Mouse (Mus musculus) right cerebral cortex, postnatal 25 days (tissue): Measurements from ENCODE around the gene Clcn6.

Source experiments
- DNase-seq: peaks from one replicate; pipeline ENCODE4 v3.0.0; 2022

Clcn6 gene

DNA sequence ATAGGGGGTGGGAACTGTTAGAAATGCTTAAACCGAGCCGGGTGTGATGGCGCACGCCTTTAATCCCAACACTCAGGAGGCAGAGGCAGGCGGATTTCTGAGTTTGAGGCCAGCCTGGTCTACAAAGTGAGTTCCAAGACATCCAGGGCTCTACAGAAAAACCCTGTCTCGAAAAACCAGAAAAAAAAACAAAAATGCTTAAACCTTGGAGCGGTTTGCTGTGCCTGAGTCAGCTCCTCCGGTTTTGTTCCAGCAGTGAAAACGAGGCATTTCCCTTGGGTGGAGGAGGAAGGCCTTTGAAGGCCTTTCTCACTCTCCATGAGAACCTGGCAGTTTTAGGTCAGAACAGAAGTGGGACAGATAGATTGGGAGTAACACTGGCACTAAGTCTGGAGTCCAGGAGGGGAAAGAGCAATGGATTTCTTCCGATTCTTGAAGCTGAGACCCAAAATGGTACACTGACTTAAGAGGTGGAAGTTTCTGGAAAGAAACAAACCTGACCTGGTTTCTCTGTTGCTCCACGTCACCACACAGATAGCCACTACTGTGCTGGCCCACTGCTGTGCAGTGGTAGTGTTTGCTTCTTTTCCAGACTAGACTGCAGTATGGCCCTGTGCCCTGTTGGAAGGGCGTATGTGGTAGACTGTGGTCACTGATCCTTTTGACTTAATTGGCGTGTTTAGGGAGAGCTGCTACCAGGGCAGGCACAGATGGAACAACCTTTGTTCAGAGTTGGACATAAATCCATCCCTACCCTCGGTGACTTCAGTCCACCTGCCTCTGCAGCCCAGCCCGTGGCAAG lies 1.6 kb upstream of the Clcn6 start:
- no peak for DNase-seq

DNA sequence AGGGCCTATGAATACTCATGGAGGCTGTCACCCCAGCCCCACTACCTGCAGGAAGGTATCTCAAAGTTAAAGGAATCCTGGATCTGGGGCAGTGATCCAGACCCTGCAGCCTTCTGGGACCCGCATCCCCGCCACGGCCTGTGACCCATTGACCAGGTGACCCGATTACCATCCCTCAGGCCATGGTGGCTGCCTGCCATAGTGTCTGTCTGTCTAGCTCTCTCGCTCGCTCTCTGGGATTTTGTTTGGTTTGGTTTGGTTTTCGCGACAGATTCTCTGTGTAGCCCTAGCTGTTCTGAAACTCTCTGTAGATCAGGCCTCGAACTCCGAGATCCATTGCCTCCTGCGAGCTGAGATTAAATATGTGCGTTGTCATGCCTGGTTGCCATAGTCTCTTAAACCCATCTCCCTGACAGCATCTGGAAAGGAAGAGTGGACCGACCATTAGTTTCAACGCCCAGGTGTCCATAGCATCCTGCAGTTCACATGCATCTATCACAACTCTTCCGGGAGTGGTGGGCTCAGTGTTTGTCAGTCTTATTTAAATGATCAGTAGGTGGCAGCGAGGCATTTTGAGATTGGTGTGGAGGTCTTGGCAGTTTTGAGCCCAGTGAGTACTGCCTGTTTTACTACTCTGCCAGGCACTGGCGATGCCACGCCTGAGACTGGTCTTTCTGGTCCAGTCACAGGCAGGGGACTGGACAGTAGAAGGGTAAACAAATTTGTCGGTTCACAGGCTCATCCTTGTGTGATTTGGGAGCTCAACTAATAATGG lies 820 bp upstream of the Clcn6 start:
- DNase-seq = no peak

DNA sequence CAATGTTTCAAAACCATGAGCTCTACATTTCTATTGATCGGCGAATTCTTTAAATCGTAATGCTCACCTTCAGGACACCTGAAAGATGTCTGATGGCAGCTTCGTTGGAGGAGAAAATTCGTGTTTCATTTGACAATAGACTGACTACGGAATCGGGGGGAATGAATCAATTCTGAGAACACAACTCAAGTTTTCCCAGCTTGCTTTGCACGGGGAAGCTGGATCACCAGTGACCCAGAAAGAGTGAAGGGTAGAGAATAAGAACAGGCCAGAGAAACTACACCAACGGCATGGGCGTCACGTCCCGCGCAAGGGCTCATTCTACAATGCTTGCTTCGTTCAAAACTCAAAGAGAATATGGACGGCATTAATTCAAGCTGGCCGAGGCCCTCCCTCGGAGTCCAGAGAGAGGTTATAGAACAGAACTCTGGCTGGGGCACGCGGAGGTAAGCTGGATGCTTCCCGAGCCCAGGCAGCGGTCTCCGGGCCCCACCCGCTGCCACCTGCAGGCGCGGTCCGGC lies 482 bp downstream of the Clcn6 start:
- no peak for DNase-seq

DNA sequence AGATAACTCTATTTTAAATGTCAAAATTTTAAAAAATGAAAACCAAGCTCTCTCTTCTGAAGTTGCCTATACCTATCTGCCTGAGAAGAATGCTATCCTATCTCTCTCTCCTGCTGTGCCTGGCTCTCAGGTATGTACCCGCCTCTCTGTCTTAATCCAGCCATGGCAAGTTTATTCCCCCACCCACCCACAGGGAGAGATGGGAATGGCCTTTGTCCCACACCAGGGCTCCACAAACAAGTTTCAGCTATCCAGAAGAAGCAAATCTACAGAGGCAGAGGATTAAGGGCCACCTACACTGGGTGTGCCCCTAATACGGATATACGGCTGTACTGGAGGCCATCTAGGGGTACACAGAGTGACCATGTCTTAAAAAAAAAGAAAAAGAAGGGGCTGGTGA lies 3.2 kb downstream of the Clcn6 start:
- no peak for DNase-seq

DNA sequence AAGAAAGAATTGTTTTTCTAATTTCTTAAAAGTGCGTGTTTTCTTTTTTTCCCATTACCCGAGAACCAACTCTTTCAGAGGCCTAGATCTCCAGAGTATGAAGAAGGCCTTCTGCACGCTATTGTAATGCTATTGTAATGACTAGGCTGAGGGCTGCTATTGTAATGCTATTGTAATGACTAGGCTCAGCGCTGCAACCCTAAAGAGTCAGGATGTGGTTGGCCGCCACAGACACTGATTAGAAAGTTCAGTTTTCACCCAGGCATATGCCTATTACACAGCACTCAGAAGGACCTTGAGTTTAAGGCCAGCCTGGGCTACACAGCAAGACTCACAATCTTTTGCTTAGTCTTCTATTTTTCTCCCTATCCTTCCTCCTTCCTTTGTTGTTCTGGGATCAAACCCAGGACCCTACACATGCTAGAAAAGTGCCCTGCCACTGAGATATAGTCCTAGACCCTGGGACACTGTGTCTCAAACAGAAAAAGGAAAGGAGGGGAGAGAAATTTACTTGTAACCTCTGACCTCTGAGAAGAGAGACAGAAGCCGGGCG lies 4.7 kb downstream of the Clcn6 start:
- no peak for DNase-seq

DNA sequence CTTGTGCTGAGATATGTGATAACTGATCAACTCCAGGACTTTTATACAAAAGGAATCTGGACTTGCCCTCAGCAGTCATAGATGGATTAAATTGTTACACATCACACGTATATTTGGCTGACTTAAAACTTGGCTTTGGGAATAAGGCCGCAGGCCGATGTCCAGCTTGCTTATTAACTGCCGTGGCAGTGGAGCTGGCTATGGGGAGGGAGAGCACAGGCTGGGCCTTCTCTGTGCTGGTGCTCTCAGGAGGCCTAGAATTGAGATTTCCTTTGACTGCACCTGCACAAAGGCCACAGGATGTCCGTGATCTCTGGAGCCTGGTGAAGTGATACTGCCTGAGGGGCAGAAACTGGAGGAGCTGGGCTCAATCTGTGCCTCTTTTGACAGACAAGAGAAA lies 8.1 kb downstream of the Clcn6 start:
- no peak for DNase-seq

DNA sequence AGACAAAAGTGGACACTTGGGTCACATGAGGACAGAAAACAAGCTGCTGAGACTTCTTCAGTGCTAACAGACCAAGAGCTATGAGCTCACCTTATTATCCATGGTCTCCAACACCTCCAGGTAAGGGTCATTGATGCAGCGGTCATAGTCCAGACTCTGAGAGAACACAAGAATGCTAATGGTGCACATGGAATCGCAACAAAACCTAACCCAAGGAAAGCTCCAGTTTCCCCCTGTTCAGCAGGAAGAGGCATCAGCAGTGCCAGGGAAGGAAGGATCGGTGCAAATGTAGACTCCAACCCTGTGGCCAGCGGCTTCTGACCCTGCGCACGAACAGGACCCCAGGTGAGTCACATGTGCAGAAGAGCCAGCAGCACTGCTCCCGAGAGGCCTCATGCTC lies 9.3 kb downstream of the Clcn6 start:
- DNase-seq = no peak

DNA sequence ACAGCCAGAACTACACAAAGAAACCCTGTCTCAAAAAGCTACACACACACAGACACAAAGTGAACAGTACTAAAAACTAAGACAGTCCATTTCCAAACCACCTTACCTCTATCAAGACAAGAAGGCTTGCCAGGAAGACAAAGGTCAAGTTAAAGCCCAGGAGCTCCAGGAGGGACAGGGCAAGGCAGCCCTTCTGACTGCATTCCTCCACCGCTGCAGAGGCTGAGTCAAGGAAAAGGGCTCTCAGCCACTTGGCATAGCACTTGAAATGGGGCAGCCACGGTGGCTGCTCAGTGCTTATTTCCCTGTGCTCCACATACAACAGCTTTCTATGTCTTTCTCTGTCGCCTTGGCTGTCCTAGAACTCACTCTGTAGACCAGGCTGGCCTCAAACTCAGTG lies 14.6 kb downstream of the Clcn6 start:
- DNase-seq = no peak

DNA sequence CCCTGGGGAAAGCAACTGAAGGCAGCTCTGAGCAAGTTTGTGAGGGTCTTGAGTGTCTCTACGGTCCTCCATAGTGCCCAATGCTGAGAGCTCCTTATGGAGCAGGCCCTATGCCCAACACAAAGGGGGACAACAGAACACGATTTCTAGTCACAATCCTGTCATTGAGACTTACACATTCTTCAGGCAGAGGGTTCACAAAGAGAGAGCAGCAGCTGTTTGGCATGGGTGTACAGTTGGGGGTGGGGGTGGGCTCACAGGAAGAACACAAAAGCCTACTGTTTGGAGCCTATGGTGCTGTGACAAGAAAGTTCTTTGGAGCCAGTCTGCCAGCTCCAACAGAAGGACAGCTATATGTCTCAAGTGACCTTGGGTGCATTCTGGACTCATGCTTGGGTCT lies 20.2 kb downstream of the Clcn6 start:
- no peak for DNase-seq

DNA sequence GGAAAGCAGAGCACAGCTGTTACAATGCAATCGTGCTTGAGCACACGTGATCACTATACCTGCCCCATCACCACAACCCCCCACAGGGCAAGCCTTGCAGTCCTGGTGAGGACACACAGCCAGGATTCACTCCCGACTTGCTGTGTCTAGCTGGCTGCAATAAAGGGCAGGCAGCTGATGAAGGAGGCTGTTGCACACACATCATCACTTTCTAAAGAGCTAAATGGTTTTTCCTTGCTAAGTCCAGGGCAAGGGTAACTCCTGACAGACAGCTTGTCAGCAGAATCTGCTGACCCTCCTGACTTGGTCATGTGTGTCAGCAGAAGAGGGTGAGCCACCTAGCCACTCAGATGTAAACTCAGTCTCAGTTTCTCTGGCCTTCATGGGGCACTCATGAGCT lies 21.6 kb downstream of the Clcn6 start:
- DNase-seq = no peak

DNA sequence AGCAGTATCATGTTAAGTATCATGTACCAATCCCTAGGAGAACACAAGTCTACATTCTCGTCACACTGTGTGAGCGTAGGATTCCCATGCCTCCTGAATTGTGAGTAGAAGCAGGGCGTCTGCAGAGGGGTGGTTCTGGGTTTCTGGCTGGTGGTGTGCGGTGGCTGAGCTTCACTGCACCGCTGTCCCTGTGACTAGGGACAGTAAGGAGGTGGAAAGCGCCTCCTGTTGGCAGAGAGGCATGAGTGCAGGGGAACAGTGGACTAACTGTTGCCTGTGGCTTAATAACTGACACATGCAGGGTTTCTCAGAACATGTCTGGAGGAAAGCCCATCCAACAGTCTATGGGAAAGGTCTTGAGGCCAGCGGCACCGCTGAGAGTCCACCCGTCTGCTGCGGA lies 23.2 kb downstream of the Clcn6 start:
- DNase-seq = no peak

DNA sequence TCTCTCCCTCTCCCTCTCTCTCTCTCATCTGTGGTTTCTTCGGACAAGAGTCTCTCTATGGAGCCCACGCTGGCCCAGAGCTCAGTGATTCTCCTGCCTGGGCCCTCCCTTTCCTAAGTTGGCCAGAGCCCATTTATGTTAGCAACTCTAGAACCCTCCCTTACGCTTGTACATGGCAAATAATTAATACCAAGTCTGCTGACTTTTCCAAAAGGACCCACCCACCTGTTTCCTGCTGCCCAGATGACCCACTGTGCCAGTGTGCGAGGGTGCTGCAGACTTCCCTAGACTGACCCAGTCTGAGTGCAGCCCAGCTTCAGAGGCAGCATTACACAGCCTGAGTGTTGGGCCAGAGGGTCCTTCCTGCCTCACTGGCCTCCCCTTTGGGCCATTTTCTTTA lies 26.4 kb downstream of the Clcn6 start:
- DNase-seq = no peak

DNA sequence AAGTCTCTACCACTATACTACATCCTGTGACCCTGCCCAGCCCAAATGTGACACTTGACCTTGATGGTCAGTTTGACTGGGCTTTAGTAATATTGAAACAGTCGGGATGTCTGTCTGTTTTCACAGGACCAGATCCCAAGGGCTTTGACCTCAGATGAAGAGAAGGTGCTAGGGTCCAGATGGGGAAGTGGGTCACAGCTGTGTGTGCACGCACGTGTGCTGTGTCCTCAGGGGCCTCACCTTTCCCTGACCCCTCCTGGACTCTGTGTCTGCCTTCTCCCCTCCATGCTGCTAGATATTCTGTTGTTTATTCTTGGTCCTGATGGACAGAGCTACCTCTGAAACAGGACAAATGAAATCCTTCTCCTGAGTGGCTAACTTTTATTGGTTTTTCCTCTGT lies 27.3 kb downstream of the Clcn6 start:
- DNase-seq = no peak

DNA sequence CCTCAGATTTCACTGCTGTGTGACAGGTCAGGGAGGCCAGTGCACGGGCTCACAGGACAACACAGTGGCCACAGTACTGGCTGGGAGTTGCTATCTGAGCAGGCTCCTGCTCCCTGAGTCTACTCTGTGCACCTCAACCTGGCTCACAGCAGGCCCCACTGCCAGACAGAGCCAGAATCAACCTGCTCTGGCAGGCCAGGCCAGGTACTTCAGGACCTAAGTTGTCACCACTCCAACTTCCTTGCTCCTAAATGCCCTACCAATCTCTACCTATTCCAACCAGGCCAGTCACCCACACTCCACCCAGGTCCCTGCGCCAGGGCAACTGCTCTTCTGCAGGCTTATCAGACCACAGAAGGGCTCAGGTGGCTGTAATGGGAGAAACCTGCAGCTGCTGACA lies 29.0 kb downstream of the Clcn6 start:
- DNase-seq = no peak

DNA sequence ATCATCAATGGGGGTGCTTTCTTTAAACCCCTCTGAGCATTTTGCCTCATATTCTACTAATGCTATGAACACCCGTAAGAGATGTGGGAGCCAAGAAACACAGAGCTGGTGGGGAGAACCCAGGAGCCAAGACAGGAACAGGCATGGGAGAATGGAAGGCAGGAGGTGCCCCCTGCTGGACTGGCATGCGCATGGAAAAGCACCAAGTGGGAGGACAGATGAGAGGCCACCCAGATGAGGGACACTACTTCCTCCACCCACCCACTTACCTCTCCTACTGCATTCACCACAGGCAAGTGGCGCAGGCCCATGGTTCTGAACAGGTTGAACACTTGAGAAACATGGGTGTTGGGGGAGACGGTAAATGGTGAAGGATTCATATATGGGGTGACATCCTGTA lies 30.2 kb downstream of the Clcn6 start:
- DNase-seq = peak; percentile 63

DNA sequence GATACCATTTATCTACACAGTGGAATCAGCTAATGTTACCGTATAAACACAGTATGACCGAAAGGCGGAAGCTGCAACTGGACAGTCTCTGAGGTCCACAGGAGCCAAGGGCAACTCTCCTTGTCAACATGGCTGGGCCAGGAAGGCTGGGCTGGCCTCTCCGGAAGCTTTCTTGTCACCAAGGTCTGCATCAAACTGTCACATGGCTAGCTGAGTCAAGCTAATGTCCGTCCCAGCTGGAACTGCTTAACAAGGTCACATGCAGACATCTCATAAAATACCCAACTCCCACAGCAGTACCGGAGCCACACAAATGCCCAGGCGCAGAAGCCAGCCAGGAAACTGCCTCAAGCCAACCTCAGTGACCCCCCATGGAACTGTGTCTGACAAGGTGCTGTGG lies 34.3 kb downstream of the Clcn6 start:
- no peak for DNase-seq

DNA sequence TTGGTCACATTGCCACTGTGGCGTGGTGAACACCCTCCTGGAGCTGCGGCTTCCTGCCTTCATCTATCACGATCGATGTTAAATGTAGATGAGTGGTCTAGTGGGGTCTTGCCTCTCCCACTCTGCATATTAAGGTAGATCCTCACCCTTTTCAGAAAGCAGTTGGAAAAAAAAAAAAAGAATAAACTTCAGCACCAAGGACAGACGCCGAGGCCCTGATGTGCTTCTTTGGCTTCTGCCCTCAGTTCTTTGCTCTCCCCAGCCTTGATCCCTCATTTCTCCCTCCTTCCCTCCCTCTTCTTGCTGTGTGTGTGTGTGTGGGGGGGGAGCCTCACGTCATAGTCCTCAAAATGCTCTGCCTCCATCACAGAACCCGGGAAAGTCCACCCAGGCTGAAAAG lies 36.8 kb downstream of the Clcn6 start:
- no peak for DNase-seq

DNA sequence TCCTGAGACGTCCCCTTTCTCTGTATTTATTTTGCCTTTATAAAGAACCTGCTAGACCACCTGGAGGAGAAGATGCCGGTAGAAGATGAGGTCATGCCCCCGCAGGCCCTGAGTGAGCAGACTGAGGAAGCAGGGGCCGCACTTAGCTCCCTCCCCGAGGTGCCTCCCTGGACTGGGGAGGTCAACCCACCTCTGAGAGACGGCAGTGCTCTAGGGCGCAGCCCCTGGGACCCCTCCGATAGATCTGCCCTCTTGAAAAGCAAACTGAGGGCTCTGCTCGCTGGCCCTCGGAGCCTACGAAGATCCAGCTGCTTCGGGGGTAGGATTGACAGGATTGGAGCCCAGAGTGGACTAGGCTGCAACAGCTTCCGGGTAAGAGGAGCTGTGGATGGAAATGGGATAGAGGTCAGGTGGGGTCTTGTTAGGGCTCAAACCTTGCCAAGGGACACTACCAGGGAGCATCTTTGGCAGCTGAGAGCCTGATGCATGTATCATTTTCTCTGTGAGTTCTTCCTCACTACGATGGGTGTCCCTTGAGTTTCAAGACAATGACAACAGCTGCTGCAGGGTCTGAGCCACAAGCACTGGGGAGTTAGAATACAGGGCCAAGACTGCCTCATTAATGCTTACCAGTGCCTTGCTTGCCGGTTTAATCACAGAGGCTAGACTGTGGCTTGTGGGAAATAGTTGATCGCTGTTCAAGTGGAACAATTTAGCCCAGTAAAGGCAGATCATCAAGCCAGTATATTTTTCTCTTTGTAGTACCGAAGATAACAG lies 37.4 kb downstream of the Clcn6 start:
- DNase-seq = no peak

DNA sequence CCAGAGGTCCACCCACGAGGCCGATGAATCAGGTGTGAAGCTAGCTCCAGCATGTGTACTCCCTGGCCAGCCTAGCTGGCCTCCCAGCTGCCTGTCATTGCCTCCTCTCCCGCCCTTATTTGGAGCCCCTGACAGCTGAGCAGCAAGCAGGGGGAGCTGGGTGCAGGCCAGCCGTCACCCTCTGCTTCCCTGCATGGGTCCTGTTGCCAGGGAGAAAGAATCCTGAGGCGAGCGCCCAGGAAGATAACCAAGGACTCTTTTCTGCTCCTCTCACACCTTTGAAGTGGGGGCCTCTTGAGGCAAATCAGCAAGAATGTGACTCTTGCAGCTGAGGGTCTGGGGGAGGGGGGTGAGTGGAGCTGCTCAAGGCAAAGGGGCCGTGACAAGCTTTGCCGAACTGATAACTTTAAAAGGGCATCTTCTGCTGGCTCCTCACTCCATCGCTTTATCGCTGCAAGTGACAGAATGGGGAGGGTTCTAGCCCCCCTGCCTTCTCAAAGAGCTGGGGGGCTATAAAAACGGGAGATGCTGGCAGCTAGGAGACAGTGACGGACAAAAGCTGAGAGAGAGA lies 38.3 kb downstream of the Clcn6 start, which contains the start of gene Nppa:
Gene Nppa (plus strand): TSS at position 521 of the 571 bp plus-strand sequence.
- DNase-seq = no peak

DNA sequence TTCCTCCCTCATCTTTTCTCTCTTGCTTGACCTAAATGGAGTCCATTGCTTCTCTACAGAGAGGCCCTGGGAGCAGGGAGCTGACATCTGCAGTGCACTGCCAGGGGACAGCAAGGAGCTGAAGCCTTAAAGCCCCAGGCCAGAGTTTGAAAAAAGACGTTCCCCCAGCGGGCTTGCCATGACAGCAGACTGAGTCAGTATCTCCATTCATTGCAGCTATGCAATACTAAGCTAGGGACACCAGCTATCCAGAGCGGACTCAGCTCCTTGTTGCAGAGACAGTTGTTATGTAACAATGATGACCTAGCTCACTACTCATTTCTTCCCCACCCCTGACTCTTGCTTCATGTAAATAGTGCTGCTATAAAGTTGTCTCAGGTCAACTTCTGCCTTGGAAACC lies 43.3 kb downstream of the Clcn6 start:
- no peak for DNase-seq

DNA sequence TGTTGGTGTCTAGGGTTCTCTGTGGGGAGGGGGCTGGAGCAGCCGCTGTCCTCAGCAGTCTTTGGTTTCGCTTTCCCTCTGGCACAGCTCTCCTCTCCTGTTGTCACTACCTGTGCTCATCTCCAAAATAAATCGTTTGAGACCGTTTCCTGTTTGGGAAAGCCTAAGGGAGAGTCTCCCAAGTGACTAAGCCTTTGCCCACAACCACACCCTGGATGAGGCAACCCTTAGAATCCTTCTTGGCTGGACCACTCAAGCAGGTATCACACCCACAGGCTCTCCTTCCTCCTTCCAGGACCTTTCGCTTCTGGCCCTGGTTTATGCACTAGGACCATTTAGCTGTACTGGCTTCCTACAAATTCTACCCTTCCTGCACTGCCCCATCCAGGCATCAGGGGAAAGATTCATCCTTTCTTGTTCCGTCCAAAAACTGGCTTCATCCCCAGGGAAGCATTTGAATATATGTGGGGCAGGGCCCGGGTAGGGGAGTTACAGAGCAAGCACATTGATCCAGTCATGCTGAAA lies 45.0 kb downstream of the Clcn6 start:
- DNase-seq = no peak
